Mouse (Mus musculus): ENCODE results near the gene Actg2. TPM values are rescaled to one million over a fixed set of nuclear protein-coding genes. Genes with fewer than 3 reads are reported as not detected.

Actg2 gene
- total and polyA plus RNA-seq, 3 experiments = 1.1 to 5.6 (median 1.6) TPM

- peaks cover 6 to 14% of the 10 kb centered on the region in 2 experiments for H3K4me1 ChIP-seq (ENCODE audit: control insufficient read depth in 1 of 2, insufficient read depth in 2 of 2)
- H3K9ac ChIP-seq (ENCODE audit: insufficient read depth, low read depth) = no peak overlapping the region
- no peak overlapping the region for H3K4me3 ChIP-seq (replicated peaks in 1 of 3; ENCODE audit: low read depth in 2 of 3, low read length in 2 of 3, poor library complexity in 1 of 3)
- DNase-seq (ENCODE audit: extremely low read depth) = no peak
- H3K36me3 ChIP-seq (replicated peaks in 1 of 2; ENCODE audit: control insufficient read depth in 1 of 2, insufficient read depth in 1 of 2, low read length in 1 of 2) = no peaks in the 10 kb centered on the region
- H3K4me2 ChIP-seq (ENCODE audit: insufficient read depth, low read depth, poor library complexity, severe bottlenecking) = no peak overlapping the region
- no peaks in the 10 kb centered on the region for H3K9me3 ChIP-seq (replicated peaks; ENCODE audit: low read length)
- no peaks in the 10 kb centered on the region for H3K79me2 ChIP-seq (replicated peaks; ENCODE audit: control insufficient read depth, extremely low read depth, insufficient read depth, poor library complexity, severe bottlenecking)
- peaks cover 36% of the 10 kb centered on the region for H3K27me3 ChIP-seq (replicated peaks)
- TF ChIP-seq RAD21 (IDR thresholded peaks at IDR 0.05; ENCODE audit: low read depth, low read length) (no peak), SMC3 (IDR thresholded peaks at IDR 0.05; ENCODE audit: low read depth, low read length) (no peak), JUN (IDR thresholded peaks at IDR 0.05; ENCODE audit: insufficient read depth, low read depth, low read length) (no peak), MXI1 (IDR thresholded peaks at IDR 0.05; ENCODE audit: low read depth, low read length) (no peak), POLR2A (IDR thresholded peaks at IDR 0.05; ENCODE audit: low read depth, low read length) (no peak), GABPA (IDR thresholded peaks at IDR 0.05; ENCODE audit: insufficient replicate concordance, low read depth, low read length) (no peak), NRF1 (IDR thresholded peaks at IDR 0.05; ENCODE audit: low read depth, low read length) (no peak), USF1 (IDR thresholded peaks at IDR 0.05; ENCODE audit: low read depth, low read length) (no peak), BHLHE40 (IDR thresholded peaks at IDR 0.05; ENCODE audit: low read depth, low read length) (no peak), ZKSCAN1 (IDR thresholded peaks at IDR 0.05; ENCODE audit: borderline replicate concordance, low read depth, low read length) (no peak), CHD2 (IDR thresholded peaks at IDR 0.05; ENCODE audit: low read length) (no peak)
- in situ Hi-C loops (cut with MboI; ENCODE audit: low pct_ligation_motif_present, low pct_unique_long_range_greater_than_20kb, low sequenced_read_pairs) = no loop called here
- dilution Hi-C loops (cut with MboI; ENCODE audit: extremely low pct_ligation_motif_present, extremely low pct_unique_long_range_greater_than_20kb, low sequenced_read_pairs) = no loop called here
- no peak overlapping the region for H3K27ac ChIP-seq (ENCODE audit: insufficient read depth, low read depth)
Observed at GRCm38 (mm10) chr6:83575609-83576008, 39.5 kb upstream of the Actg2 start.

DNA sequence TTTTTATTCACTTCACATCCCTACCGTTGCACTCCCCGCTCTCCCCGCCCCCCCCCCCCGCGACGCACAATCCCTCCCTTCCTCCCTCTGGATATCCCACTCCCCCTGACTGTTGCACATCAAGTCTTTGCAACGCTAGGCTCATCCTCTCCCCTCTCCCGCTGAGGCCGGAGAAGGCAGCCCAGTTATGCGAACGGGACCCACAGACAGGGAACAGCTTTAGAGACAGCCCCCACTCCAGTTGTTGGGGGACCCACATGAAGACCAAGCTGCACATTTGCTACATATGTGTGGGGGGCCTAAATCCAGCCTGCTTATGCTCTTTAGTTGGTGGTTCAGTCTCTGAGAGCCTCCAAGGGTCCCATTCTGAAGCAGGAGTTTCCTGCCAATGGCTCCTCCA, 36.6 kb upstream of the Actg2 start, which contains the start of gene Stambp:
Gene Stambp, minus strand, starts transcription at position 59 of the 400 bp plus-strand sequence.
- Histone ChIP-seq H3K27ac (ENCODE audit: insufficient read depth, low read depth) (no peak within 1 kb of the TSS), H3K36me3 (replicated peaks in 1 of 2; ENCODE audit: control insufficient read depth in 1 of 2, insufficient read depth in 1 of 2, low read length in 1 of 2) (peaks cover 5 to 18% of the 10 kb centered on the region in 2 experiments), H3K4me1 (ENCODE audit: control insufficient read depth in 1 of 2, insufficient read depth in 2 of 2) (peaks cover 20 to 38% of the 10 kb centered on the region in 2 experiments), H3K9me3 (replicated peaks; ENCODE audit: low read length) (no peaks in the 10 kb centered on the region), H3K4me2 (ENCODE audit: insufficient read depth, low read depth, poor library complexity, severe bottlenecking) (peak within 1 kb of the TSS; percentile 85), H3K9ac (ENCODE audit: insufficient read depth, low read depth) (peak within 1 kb of the TSS; percentile 72), H3K27me3 (replicated peaks) (peaks cover 14% of the 10 kb centered on the region), H3K4me3 (replicated peaks in 1 of 3; ENCODE audit: low read depth in 2 of 3, low read length in 2 of 3, poor library complexity in 1 of 3) (peak within 1 kb of the TSS; percentile 86 to 90 (median 87)), H3K79me2 (replicated peaks; ENCODE audit: control insufficient read depth, extremely low read depth, insufficient read depth, poor library complexity, severe bottlenecking) (no peaks in the 10 kb centered on the region)
- dilution Hi-C loops (cut with MboI; ENCODE audit: extremely low pct_ligation_motif_present, extremely low pct_unique_long_range_greater_than_20kb, low sequenced_read_pairs) (no loop called here), in situ Hi-C loops (cut with MboI; ENCODE audit: low pct_ligation_motif_present, low pct_unique_long_range_greater_than_20kb, low sequenced_read_pairs) (no loop called here)
- TF ChIP-seq ZC3H11A (IDR thresholded peaks at IDR 0.05; ENCODE audit: low read depth, low read length) (no peak), EP300 (IDR thresholded peaks at IDR 0.05; ENCODE audit: low read length) (no peak), TBP (conservative IDR thresholded peaks at IDR 0.05; ENCODE audit: low read depth, low read length) (no peak), JUN (IDR thresholded peaks at IDR 0.05; ENCODE audit: insufficient read depth, low read depth, low read length) (no peak), MYC (IDR thresholded peaks at IDR 0.05; ENCODE audit: low read depth, low read length) (no peak), NRF1 (IDR thresholded peaks at IDR 0.05; ENCODE audit: low read depth, low read length) (no peak), ZNF384 (IDR thresholded peaks at IDR 0.05; ENCODE audit: low read depth, low read length) (no peak), GABPA (IDR thresholded peaks at IDR 0.05; ENCODE audit: insufficient replicate concordance, low read depth, low read length) (no peak), USF2 (conservative IDR thresholded peaks at IDR 0.05; ENCODE audit: low read depth, low read length) (no peak), MAZ (IDR thresholded peaks at IDR 0.05; ENCODE audit: low read depth, low read length) (no peak)
- no peak for DNase-seq (ENCODE audit: extremely low read depth)

All from CH12.LX (cell line).